Mouse (Mus musculus) hindbrain, embryonic 14.5 days (tissue): ENCODE data around the gene Olfr975. TPM values are rescaled to one million over a fixed set of nuclear protein-coding genes. Genes with fewer than 3 reads are reported as not detected.
"Not testable (repeated sequence)": the region's sequence is repeated elsewhere in the genome, so short reads cannot be mapped to it uniquely, and the experiment has no call there.

Source experiments
- ATAC-seq: fragments of 200-750 bp; cut with Nextera tagmentation; 2 replicates; pipeline ENCODE4 v1.8.0; 2017; ENCODE audit warnings: moderate number of reproducible peaks, mild to moderate bottlenecking, moderate TSS enrichment, moderate library complexity; ENCODE audit not compliant: low FRiP score
- DNase-seq: peaks from one replicate; pipeline ENCODE4 v3.0.0-alpha.2; 2015; ENCODE audit warnings: low spot score
- H3K27ac ChIP-seq: fragments of 300-500 bp; sonication (generic); 2 replicates; pipeline ENCODE4 v1.5.1; 2014; ENCODE audit warnings: mild to moderate bottlenecking, moderate library complexity
- H3K27me3 ChIP-seq: fragments of 300-500 bp; sonication (generic); 2 replicates; pipeline ENCODE4 v1.6.1; 2014; ENCODE audit warnings: mild to moderate bottlenecking, low read length, mixed read lengths; ENCODE audit not compliant: control insufficient read depth, insufficient read depth
- H3K36me3 ChIP-seq: fragments of 300-500 bp; sonication (generic); replicated peaks from 2 replicates; pipeline ENCODE4 v1.6.1; 2014; ENCODE audit not compliant: control insufficient read depth, insufficient read depth
- H3K4me1 ChIP-seq: fragments of 300-500 bp; sonication (generic); replicated peaks from 2 replicates; pipeline ENCODE4 v1.6.1; 2014; ENCODE audit warnings: antibody characterized with exemption, low read length, mixed read lengths; ENCODE audit not compliant: control insufficient read depth, insufficient read depth
- H3K4me2 ChIP-seq: fragments of 300-500 bp; sonication (generic); replicated peaks from 2 replicates; pipeline ENCODE4 v1.6.1; 2014; ENCODE audit warnings: mild to moderate bottlenecking, moderate library complexity
- H3K4me3 ChIP-seq: fragments of 300-500 bp; sonication (generic); replicated peaks from 2 replicates; pipeline ENCODE4 v1.5.1; 2014; ENCODE audit warnings: mild to moderate bottlenecking, low read length
- H3K9ac ChIP-seq: fragments of 300-500 bp; sonication (generic); 2 replicates; pipeline ENCODE4 v1.6.1; 2014
- H3K9me3 ChIP-seq: fragments of 300-500 bp; sonication (generic); 2 replicates; pipeline ENCODE4 v1.6.1; 2016; ENCODE audit warnings: low read length; ENCODE audit not compliant: control insufficient read depth
- WGBS: fragments of 180-500 bp; shearing (Covaris S2); extraction: QIAGEN DNeasy Blood & Tissue Kit; methylation state at CpG from one replicate; pipeline ENCODE4 v1.1.7; 2014; 5-methylcytosine and 5-hydroxymethylcytosine counted together
- polyA plus RNA-seq: library from polyadenylated mRNA; unstranded; fragments of >200 nt; fragmentation: Nextera tagmentation; extraction: Ambion mirVana; gene quantifications from 2 replicates; pipeline ENCODE4 v1.2.1, GENCODE M21; 2014

Olfr975 gene
- polyA plus RNA-seq: not detected in 2 replicates

DNA sequence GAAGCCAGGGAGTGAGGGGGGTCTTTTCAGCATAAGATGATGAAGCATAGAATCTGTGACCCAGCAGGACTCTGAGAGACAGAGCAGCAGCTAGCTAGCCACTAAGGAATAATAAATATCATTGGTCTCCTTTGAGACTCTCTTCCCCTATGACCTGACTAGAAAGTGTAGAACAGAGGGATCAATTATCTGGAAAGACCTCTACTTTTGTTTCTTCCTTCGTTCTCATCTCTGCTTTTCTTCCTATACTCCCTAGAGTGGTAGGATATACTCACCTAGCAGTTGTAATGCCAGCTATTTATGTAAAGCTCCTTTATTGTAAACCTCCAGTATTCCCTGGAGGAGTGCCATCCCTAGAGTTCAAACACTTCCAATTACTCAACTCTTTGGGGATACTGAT is at the start of gene Olfr975:
Olfr975 (minus strand) TSS at position 101 of the 400 bp plus-strand sequence.
- no peak for ATAC-seq
- Histone ChIP-seq H3K4me3 (no peak within 1 kb of the TSS), H3K4me1 (no peaks in the 10 kb centered on the region), H3K36me3 (no peaks in the 10 kb centered on the region), H3K9me3 (no peaks in the 10 kb centered on the region), H3K9ac (no peak within 1 kb of the TSS), H3K27ac (no peak within 1 kb of the TSS), H3K4me2 (no peak within 1 kb of the TSS), H3K27me3 (no peaks in the 10 kb centered on the region)
- no peak for DNase-seq
- WGBS: 70% methylated on average over 1 of the region's 1 CpGs

GRCm38 (mm10) chr9:39991813-39992212 is 40.0 kb upstream of the Olfr975 start, which contains the start of gene Olfr978:
Olfr978 (plus strand) TSS chr9:39992113.
- Histone ChIP-seq H3K36me3 (no peaks in the 10 kb centered on the region), H3K4me1 (no peaks in the 10 kb centered on the region), H3K4me2 (no peak within 1 kb of the TSS), H3K27me3 (no peaks in the 10 kb centered on the region), H3K27ac (no peak within 1 kb of the TSS), H3K4me3 (no peak within 1 kb of the TSS), H3K9ac (no peak within 1 kb of the TSS), H3K9me3 (no peaks in the 10 kb centered on the region)
- WGBS: 88% methylated on average over 2 of the region's 2 CpGs
- no peak for DNase-seq
- ATAC-seq: no peak

- not testable (repeated sequence) for H3K27me3 ChIP-seq, H3K4me1 ChIP-seq, H3K9me3 ChIP-seq, H3K4me2 ChIP-seq, H3K9ac ChIP-seq, ATAC-seq, DNase-seq, H3K36me3 ChIP-seq, H3K4me3 ChIP-seq, H3K27ac ChIP-seq
- 100% methylated on average over 1 of the region's 1 CpGs for WGBS
Measured at GRCm38 (mm10) chr9:39976581-39977145, 24.8 kb upstream of the Olfr975 start.

DNA sequence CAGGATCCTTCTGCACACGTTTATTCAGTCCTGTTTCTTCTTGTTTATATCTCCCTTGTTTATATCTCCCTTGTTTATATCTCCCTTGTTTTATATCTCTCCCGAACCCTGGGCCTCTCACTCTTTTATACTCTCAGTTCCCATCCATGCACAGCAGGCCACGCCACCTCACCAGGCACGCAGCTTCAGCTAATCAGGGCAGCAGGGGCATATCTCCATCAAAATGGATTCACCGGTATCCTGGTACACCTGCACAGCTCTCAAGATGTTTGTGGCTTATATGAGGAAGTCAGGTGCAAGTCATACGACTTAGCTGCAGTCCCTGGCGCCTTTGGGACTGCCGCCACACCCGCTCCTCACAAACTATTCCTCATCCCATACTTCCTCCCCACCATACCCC is 9.2 kb upstream of the Olfr975 start, which contains the start of gene Olfr976:
Olfr976 (minus strand) TSS at position 101 of the 400 bp plus-strand sequence.
- not testable (repeated sequence) for H3K36me3 ChIP-seq
- WGBS: 87% methylated on average over 6 of the region's 9 CpGs

GRCm38 (mm10) chr9:39937201-39937600 is 14.6 kb downstream of the Olfr975 start, which contains the start of gene Olfr974:
Olfr974 (plus strand) TSS chr9:39937501.
- peaks cover 4% of the 10 kb centered on the region; the same call in 1 of the 2 replicates for H3K9me3 ChIP-seq
- DNase-seq (no peak), ATAC-seq (no peak)
- H3K27ac ChIP-seq: no peak within 1 kb of the TSS
- H3K36me3 ChIP-seq: no peaks in the 10 kb centered on the region
- no peak within 1 kb of the TSS for H3K4me3 ChIP-seq
- no peak within 1 kb of the TSS for H3K9ac ChIP-seq
- 95% methylated on average over 1 of the region's 1 CpGs for WGBS
- no peaks in the 10 kb centered on the region for H3K4me1 ChIP-seq
- no peak within 1 kb of the TSS for H3K4me2 ChIP-seq
- H3K27me3 ChIP-seq: no peaks in the 10 kb centered on the region

More for the DNA sequence above, 9.2 kb upstream of the Olfr975 start, which contains the start of gene Olfr976:
- not testable (repeated sequence) for H3K4me2 ChIP-seq, H3K27me3 ChIP-seq, H3K4me3 ChIP-seq, H3K4me1 ChIP-seq, H3K9me3 ChIP-seq, DNase-seq, ATAC-seq, H3K27ac ChIP-seq, H3K9ac ChIP-seq

DNA sequence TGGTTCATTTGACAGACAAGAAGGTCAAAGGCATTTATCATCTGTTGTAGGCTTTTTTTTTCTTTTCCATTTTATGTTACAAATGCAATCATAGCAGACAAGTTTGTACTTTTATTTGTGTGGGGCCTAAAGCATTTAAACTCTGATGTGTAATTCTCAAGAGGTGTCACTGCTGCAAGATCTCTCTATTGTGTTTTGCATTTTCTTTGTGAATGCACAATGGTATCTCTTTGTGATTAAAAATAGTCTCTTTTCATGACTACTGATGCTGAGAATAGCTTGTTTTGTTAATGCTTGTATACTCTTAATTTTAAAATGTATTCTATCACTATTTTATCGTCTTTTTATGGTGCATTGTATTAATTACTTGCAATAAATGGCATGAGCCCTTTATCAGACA is 23.0 kb downstream of the Olfr975 start:
- not testable (repeated sequence) for H3K36me3 ChIP-seq, H3K27ac ChIP-seq, H3K4me1 ChIP-seq, H3K27me3 ChIP-seq, H3K4me2 ChIP-seq, ATAC-seq, H3K4me3 ChIP-seq, DNase-seq, H3K9ac ChIP-seq, H3K9me3 ChIP-seq
- 34% methylated on average over 1 of the region's 1 CpGs for WGBS

DNA sequence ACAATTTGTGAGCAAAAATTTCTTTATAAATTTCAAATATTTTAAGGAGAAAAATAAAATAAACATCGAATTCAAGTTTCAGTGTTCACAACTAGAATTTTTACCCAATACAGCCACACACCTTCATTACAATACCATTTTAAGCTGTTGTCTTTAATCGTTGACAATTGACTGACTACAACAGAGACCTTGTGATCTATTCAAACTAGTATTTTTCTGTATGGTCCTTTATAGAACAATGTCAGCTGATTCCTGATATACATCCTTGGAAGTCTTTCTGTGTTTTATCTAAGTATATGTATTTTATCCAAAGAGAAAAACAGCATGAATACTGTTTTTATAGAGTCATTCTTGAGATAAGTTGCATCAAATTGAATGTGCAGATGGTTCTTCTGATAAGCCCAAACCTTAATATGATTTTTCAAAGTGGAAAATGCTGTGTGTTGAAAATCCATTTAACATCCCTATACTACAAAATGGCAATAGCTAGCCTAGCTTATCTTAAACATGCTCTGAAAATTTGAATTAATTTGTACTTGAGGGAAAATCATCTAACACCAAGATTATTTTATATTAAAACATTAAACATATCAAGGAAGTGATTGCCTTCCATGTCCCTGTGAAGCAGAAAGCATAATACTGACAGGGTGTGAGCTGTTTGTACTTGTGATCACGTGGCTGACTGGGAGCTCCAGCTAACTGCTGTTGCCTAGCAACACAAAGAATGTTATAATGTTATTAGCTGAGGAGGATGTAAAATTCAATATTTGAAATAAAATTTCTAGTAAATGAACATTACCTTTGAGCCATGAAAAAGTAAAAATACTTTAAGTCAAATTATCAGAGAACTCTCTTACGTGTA is 23.6 kb downstream of the Olfr975 start:
- H3K4me3 ChIP-seq, H3K27me3 ChIP-seq, DNase-seq, H3K4me2 ChIP-seq, H3K9me3 ChIP-seq, H3K27ac ChIP-seq, H3K36me3 ChIP-seq, H3K9ac ChIP-seq, H3K4me1 ChIP-seq: not testable (repeated sequence)
- peak; percentile 91 for ATAC-seq
- no CpG with 5 or more reads among the region's 4 CpGs for WGBS

DNA sequence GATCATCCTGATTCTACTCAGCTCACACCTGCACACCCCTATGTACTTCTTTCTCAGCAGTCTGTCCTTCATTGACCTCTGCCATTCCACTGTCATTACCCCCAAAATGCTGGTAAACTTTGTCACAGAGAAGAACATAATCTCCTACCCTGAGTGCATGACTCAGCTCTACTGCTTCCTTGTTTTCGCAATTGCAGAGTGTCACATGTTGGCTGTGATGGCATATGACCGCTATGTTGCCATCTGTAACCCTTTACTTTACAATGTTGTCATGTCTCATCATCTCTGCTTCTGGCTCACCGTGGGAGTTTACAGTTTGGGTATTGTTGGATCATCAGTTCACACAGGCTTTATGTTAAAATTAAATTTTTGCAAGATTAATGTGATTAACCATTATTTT is 41.9 kb downstream of the Olfr975 start:
- no peak overlapping the region for H3K4me3 ChIP-seq
- no peak overlapping the region for H3K4me2 ChIP-seq
- 87% methylated on average over 3 of the region's 3 CpGs for WGBS
- H3K36me3 ChIP-seq: no peaks in the 10 kb centered on the region
- no peak overlapping the region for H3K9ac ChIP-seq
- ATAC-seq (no peak), DNase-seq (no peak)
- H3K27me3 ChIP-seq: no peaks in the 10 kb centered on the region
- no peaks in the 10 kb centered on the region for H3K4me1 ChIP-seq
- no peaks in the 10 kb centered on the region for H3K9me3 ChIP-seq
- H3K27ac ChIP-seq: no peak overlapping the region

DNA sequence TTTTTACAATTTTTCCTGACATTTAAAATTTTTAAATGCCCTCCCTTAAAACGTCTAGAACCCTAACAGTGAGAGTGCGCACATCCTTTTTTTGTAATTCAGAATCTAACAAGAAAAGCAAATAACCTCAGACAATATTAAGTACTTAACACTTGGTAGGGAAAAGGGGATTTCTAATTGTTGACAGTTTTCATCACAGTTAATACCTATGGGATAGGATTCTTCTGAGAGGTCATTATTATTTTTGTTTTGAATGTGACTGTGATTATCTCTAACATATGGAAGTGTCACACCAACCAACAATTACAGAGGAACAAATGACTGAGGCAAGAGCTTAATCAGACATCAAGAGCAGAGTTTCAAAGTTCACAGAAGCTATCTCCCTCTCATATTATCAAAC is 44.8 kb downstream of the Olfr975 start, which contains the start of gene Olfr229:
Olfr229 (plus strand) TSS at position 301 of the 400 bp plus-strand sequence.
- 77% methylated on average over 2 of the region's 2 CpGs for WGBS
- ATAC-seq: no peak
- no peaks in the 10 kb centered on the region for H3K27me3 ChIP-seq

More for the DNA sequence above, 44.8 kb downstream of the Olfr975 start, which contains the start of gene Olfr229:
- Histone ChIP-seq H3K36me3 (no peaks in the 10 kb centered on the region), H3K27ac (no peak within 1 kb of the TSS), H3K9me3 (no peaks in the 10 kb centered on the region), H3K4me1 (no peaks in the 10 kb centered on the region), H3K4me2 (no peak within 1 kb of the TSS), H3K4me3 (no peak within 1 kb of the TSS), H3K9ac (no peak within 1 kb of the TSS)
- DNase-seq: no peak
